Mouse (Mus musculus) bone marrow, adult 2 months (tissue): ENCODE results near the gene Thap11.

Source experiments
- CTCF ChIP-seq: fragments of 200-500 bp; IDR thresholded peaks from 2 replicates; pipeline ENCODE4 v1.5.1; 2011; ENCODE audit warnings: low read length, control low read depth; ENCODE audit not compliant: control insufficient read depth, insufficient read depth
- POLR2A ChIP-seq: fragments of 200-500 bp; IDR thresholded peaks from 2 replicates; pipeline ENCODE4 v1.6.1; 2011; ENCODE audit warnings: low read depth, mild to moderate bottlenecking, control low read depth, low read length, borderline replicate concordance; ENCODE audit not compliant: control insufficient read depth

DNA sequence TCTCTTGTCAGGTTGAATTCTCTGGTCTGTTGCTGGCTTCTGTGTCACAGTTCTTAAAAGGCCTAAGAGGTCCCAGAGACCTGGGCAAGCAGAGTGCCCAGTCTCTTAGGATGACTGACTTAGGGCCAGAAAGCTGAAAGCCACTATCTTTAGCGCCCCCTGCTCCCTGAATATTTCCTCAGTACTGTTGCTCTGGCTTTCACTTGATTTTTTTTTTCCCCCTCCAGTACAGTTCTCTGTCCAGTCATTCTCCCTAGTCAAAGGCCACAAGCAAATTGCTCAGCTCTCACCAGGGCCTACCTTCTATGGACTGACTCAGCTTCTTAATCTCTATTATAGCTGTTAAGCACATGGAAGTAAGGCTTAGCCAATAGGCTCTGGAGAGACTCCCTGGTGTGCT, 7.0 kb downstream of the Thap11 start:
- TF ChIP-seq POLR2A (no peak), CTCF (no peak)
